Mouse (Mus musculus) brain, embryonic 14.5 days (tissue): ENCODE data around the gene Tfap2a.

Experiments used
- CTCF ChIP-seq: fragments of 200-500 bp; IDR thresholded peaks from 2 replicates; pipeline ENCODE4 v1.5.1; 2012; ENCODE audit warnings: inconsistent platforms, mild to moderate bottlenecking, moderate library complexity, borderline replicate concordance; ENCODE audit not compliant: insufficient read depth, insufficient read length; ENCODE audit errors: extremely low read depth
- POLR2A ChIP-seq: fragments of 200-500 bp; IDR thresholded peaks from 2 replicates; pipeline ENCODE4 v1.6.1; 2012; ENCODE audit warnings: mild to moderate bottlenecking, inconsistent platforms, borderline replicate concordance; ENCODE audit not compliant: poor library complexity, insufficient read depth, insufficient read length, severe bottlenecking; ENCODE audit errors: extremely low read depth

- TF ChIP-seq CTCF (no peak), POLR2A (no peak)
Observed at GRCm38 (mm10) chr13:40719066-40719740, 19.0 kb downstream of the Tfap2a start.
